Mouse (Mus musculus): ENCODE measurements at regions not wholly inside any gene's neighbourhood (a gene's known extent, or its start where the extent isn't known, plus 50 kb on each side); places are given as distances from the start of the nearest gene placed in this dataset.

DNA sequence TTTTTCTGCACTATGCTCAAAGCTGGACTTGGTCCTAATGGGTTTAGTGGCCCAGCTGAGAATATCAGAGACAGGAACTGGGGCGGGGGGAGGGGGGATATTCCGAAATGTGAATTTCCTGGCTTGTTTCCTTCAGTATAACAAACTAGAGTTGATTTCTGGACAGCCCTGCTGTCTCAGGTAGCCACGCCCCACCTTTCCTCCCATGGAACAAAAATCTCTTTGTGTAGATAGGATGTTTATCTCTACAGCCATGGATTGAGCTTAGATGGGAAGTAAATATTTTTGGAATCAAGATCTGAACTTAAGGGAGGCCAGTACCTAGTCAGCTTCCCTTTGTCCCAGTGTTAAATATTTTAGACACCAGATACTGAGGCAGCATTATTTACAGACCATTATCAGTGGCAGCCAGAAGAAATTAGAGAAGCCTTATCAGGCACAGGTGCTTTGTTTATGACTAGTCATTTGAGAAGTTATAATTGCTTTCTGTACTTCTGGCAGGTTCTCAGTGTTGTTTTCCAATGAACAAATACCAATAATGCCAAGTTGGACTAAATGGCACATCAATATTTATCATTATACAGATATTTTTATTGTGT, 84.7 kb upstream of the A1bg start:
- peak; percentile 76 for DNase-seq (ENCODE audit: low spot score)

DNA sequence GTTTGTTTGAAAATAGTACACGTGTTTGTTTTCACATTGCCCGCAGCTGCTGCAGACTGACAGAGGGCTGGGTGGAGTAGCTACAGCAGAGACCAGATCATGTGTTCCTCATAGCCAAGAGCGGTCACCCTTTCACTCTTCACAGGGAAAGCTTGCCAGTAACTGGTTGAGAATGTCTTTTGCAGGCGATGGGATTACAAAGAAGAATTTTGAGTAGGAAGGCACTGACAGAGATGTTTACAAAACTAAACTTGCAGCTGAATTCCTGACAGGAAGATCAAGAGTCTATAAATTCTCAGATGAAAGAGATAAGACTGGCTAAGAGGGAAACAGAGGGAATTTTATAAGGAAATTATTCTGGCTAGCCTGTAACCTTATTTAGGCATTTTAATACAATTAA, 83.8 kb upstream of the A1bg start:
- DNase-seq (ENCODE audit: low spot score), result peak; percentile 71

DNA sequence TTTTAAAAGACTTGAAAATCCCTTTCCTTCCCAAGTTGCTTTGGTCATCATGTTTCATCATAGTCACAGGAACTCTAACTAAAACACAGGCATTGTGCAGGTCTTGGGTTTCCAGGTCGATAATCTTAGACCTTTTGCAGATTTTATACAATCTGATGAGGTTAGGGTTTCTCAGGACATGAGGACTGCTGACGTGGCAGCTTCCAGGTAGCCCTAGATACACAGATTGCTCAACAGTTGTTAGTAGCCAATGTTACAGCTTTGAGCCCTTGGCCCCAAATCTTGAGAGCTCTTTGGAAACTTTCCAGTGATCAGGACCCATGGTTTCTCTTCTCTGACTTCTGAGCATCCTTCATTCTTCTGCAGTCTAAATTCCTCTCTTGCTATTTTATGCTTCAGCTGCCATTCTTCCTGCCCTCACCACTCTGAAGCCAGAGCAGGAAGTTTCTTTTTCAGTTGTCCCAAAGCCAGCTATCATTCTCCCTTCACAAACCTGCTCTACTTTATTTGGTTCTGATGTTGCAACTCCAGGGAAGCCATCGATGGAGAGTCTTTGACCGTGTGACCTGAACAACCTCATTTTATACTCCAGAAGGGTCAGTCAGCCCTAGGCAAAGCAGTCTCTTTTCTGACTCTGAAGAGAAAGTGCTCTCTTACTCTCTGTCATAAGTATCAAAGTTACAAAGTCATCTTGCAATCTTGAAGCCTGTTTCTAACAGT, 71.3 kb upstream of the A1bg start:
- DNase-seq (ENCODE audit: low spot score), result no peak

DNA sequence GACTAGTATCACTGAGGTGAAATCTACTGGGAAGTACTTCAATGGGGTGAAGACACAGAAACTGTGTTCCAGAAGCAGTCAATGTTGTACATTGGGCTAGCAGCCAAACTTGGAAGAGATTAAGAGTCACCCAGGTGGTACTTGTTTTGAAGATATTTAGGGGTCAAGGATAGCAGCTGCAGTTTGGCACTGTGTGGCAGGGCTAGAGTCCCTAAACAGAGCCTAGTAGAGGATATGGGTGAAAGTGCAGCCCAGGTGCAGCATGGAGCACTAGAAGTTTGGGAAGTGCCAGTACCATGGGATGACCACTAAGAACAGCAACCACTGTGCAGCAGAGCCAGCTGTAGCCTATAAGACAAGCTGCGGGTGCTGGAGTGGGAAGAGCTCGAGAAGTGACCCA, 70.6 kb upstream of the A1bg start:
- no peak for DNase-seq (ENCODE audit: low spot score)

DNA sequence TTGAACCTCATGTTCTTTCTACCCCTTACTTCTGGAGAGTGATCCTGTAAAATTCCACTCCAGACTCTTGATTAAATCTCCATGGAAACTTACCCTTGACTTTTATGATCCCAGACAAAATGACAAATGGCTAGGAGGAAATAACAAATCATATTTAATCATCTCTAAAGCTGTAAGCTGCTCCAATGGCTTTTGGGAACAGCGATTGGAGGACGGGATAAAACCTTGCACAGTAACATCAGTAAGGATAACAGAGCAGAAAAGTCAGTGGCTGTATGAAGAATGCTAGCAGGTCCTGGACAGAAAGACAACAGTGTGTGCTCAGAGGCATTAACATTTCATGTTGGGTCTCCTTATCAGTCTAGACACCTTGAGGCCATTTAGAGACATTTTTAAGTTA, 59.8 kb upstream of the A1bg start:
- no peak for DNase-seq (ENCODE audit: low spot score)
